Mouse (Mus musculus) liver, adult 2 months (tissue): ENCODE data around the gene Mgst2. TPM values are rescaled to one million over a fixed set of nuclear protein-coding genes. Genes with fewer than 3 reads are reported as not detected.

ENCODE experiments used
- DNase-seq: peaks from one replicate; pipeline ENCODE4 v3.0.0-alpha.2; 2011; ENCODE audit warnings: low read depth, low spot score; ENCODE audit errors: extremely low read depth
- H3K27ac ChIP-seq: fragments of 200-500 bp; replicated peaks from 2 replicates; pipeline ENCODE4 v1.5.1; 2012; ENCODE audit warnings: low read depth, mild to moderate bottlenecking, control low read depth, inconsistent platforms, low read length; ENCODE audit not compliant: insufficient read depth
- H3K27me3 ChIP-seq: fragments of 200-500 bp; 2 replicates; pipeline ENCODE4 v1.6.1; 2012; ENCODE audit warnings: mild to moderate bottlenecking, moderate library complexity, low read length, inconsistent platforms; ENCODE audit not compliant: control insufficient read depth, insufficient read depth
- H3K36me3 ChIP-seq: fragments of 200-500 bp; 2 replicates; pipeline ENCODE4 v1.6.1; 2012; ENCODE audit warnings: low read length, inconsistent platforms; ENCODE audit not compliant: control insufficient read depth, insufficient read depth
- H3K4me1 ChIP-seq: fragments of 200-500 bp; 2 replicates; pipeline ENCODE4 v1.6.1; 2011; ENCODE audit warnings: low read length; ENCODE audit not compliant: control insufficient read depth, insufficient read depth
- H3K4me3 ChIP-seq: fragments of 200-500 bp; 2 replicates; pipeline ENCODE4 v1.5.1; 2011; ENCODE audit warnings: low read depth, mild to moderate bottlenecking, control low read depth, low read length, moderate library complexity; ENCODE audit not compliant: insufficient read depth
- H3K79me2 ChIP-seq: fragments of 200-500 bp; 2 replicates; pipeline ENCODE4 v1.6.1; 2012; ENCODE audit warnings: inconsistent platforms, mild to moderate bottlenecking, low read length, moderate library complexity; ENCODE audit not compliant: control insufficient read depth, insufficient read depth
- H3K9ac ChIP-seq: fragments of 200-500 bp; 2 replicates; pipeline ENCODE4 v1.6.1; 2012; ENCODE audit warnings: low read depth, mild to moderate bottlenecking, control low read depth, inconsistent platforms, low read length
- CTCF ChIP-seq: fragments of 200-500 bp; IDR thresholded peaks from 2 replicates; pipeline ENCODE4 v1.5.1; 2011; ENCODE audit warnings: low read depth, low read length, control low read depth
- POLR2A ChIP-seq: fragments of 200-500 bp; IDR thresholded peaks from 2 replicates; pipeline ENCODE4 v1.6.1; 2011; ENCODE audit warnings: low read length, control low read depth; ENCODE audit not compliant: insufficient read depth; ENCODE audit errors: extremely low read depth
- WGBS: fragments of 180-500 bp; shearing (Covaris S2); methylation state at CpG from one replicate; pipeline ENCODE4 v1.1.7; 2018; 5-methylcytosine and 5-hydroxymethylcytosine counted together
- polyA plus RNA-seq: library from polyadenylated mRNA; depleted of rRNA; stranded (reverse); fragments of >200 nt; gene quantifications from 2 replicates; pipeline ENCODE4 v1.2.3, GENCODE M21; 2012
- total RNA-seq: library from RNA; depleted of rRNA; stranded (reverse); fragments of >200 nt; gene quantifications from 2 replicates; pipeline ENCODE4 v1.2.3, GENCODE M21; 2014

The Mgst2 gene
- total and polyA plus RNA-seq, 2 experiments = 0.02 TPM; not detected in 1

DNA sequence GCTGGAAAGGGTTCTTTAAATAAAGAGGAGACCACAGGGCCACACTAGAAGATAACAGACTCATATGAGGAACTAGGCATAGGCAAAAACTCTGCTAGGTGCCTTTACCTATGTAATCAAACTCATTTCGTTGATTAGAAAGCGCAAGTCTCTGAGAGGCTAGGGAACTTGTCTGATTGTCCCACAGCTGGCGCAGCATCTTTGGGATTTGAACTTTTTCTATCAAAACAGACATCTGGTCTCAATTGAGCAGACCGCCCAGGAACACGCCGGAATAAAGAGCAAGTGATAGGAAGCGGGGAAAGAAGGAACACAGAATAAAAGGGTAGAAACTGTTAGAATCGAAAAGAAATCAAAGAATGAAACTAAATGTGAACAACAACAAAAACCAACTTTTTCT, 43.3 kb downstream of the Mgst2 start:
- DNase-seq = no peak
- H3K27ac ChIP-seq = no peak overlapping the region
- H3K36me3 ChIP-seq = no peaks in the 10 kb centered on the region
- H3K27me3 ChIP-seq = no peaks in the 10 kb centered on the region
- WGBS = 96% methylated on average over 8 of the region's 8 CpGs
- H3K9ac ChIP-seq = no peak overlapping the region
- no peak overlapping the region for H3K4me3 ChIP-seq
- H3K79me2 ChIP-seq = no peaks in the 10 kb centered on the region
- TF ChIP-seq CTCF = no peak
- no peak for TF ChIP-seq POLR2A
- H3K4me1 ChIP-seq = no peaks in the 10 kb centered on the region

DNA sequence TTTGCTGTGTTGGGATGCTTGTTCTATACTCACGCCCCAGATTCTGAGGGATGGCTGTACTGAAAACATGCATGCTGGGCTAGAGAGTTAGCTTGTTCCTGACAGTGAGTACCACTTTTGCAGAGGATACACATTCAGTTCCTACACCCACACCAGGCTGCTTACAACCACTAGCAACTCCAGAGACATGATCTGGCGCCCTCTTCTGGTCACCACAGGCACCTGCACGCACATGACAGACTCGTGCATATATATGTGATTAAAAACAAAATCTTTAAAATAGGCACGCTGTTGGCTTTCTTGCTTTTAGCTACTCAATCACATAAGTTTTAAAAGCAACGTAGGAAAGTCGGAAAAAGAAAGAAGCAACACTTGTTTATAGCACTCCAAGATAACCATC, 45.1 kb downstream of the Mgst2 start:
- TF ChIP-seq POLR2A = no peak
- TF ChIP-seq CTCF = peak; percentile 59; the same call in 1 of the 2 replicates
- Histone ChIP-seq H3K4me1 (peaks cover 2% of the 10 kb centered on the region; the same call in 1 of the 2 replicates), H3K36me3 (no peaks in the 10 kb centered on the region), H3K27ac (no peak overlapping the region), H3K4me3 (no peak overlapping the region), H3K79me2 (no peaks in the 10 kb centered on the region), H3K27me3 (no peaks in the 10 kb centered on the region), H3K9ac (no peak overlapping the region)
- WGBS = 90% methylated on average over 7 of the region's 7 CpGs
- no peak for DNase-seq

DNA sequence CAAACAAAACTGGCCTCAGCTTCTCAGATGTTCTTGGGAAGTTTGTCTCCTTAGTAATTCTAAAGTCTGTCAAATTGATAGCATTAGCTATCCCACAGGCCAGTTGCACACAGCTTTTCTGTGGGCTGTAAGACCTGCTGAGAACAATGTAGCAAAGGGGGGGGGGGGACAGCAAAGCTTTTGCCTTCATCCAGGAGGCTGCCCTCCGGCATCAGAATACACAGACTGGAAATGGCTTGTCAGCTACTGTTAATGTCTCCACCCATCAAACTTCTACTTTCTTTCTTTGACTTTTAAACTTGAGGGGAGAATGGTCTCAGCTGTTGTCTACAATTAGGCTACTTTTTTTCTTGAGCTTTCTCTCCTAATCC, 48.2 kb downstream of the Mgst2 start:
- Histone ChIP-seq H3K79me2 (no peaks in the 10 kb centered on the region), H3K4me3 (no peak overlapping the region), H3K9ac (no peak overlapping the region), H3K27ac (0 out of 2 replicates have a peak overlapping the region, but pooled peaks have one; percentile 14), H3K4me1 (peaks cover 2% of the 10 kb centered on the region; the same call in 1 of the 2 replicates), H3K36me3 (no peaks in the 10 kb centered on the region), H3K27me3 (no peaks in the 10 kb centered on the region)
- DNase-seq = no peak
- TF ChIP-seq POLR2A = no peak
- no peak for TF ChIP-seq CTCF
- WGBS = 75% methylated on average over 1 of the region's 1 CpGs

DNA sequence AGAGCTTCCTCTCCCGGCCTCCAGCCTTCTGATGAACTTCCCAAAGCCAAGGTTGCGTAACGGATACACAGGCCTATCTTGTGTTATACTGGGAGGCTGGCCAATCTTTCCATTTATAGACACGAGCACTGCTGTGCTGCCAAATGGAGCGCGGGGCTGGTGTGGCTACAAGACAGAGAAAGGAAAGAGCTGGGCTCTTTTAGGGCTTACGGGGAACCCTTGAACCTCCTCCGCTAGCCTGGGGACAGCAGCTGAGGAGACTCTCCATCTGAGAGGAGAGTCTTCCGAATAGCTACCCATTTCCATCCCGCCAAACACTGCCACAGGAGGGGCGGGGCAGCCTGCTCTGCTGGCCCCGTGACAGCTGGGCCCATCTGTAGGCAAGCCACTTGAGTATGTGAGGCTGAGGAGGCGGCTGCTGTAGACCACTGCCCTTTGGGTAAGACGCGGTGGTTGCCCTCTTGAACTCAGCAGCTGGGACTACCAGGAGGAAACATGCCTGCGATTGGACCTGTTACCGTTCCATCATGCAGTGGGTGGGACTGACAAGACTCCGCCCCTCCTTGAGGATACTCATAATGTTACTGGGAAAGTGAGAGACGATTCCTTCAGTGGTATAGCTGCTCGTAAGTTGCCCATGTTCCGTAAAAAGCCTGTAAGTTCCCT, 48.7 kb downstream of the Mgst2 start:
- H3K36me3 ChIP-seq = no peaks in the 10 kb centered on the region
- peak; percentile 96 for DNase-seq
- no peaks in the 10 kb centered on the region for H3K27me3 ChIP-seq
- no peaks in the 10 kb centered on the region for H3K79me2 ChIP-seq
- peaks cover 2% of the 10 kb centered on the region; the same call in 1 of the 2 replicates for H3K4me1 ChIP-seq
- H3K4me3 ChIP-seq = peak overlapping the region; percentile 64
- WGBS = 24% methylated on average over 21 of the region's 21 CpGs
- H3K9ac ChIP-seq = peak overlapping the region; percentile 68
- peak overlapping the region; percentile 88 for H3K27ac ChIP-seq
- TF ChIP-seq POLR2A (no peak), CTCF (no peak)

DNA sequence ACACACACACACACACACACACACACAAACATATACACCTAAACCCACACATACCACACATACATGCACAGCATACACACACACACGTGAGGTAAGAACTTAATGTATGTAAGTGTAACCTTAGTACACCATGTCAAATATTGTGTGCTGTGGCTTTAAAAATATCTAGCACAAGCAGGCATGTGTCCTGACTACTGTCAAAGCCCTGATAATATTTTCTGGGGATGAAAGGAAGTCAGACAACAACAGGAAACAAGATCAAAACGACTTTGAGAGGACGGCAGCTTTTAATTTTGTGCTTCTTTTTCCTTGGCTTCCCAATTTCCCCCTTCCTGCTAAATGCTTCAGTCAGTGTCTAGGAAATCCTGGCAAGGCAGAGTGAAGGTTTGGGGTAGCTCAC, 52.2 kb downstream of the Mgst2 start:
- H3K27ac ChIP-seq = 0 out of 2 replicates have a peak overlapping the region, but pooled peaks have one; percentile 23
- H3K4me1 ChIP-seq = peaks cover 2% of the 10 kb centered on the region; the same call in 1 of the 2 replicates
- WGBS = 48% methylated on average over 3 of the region's 3 CpGs
- no peak overlapping the region for H3K9ac ChIP-seq
- TF ChIP-seq CTCF = no peak
- no peak for TF ChIP-seq POLR2A
- no peak overlapping the region for H3K4me3 ChIP-seq
- DNase-seq = peak; percentile 14
- H3K36me3 ChIP-seq = no peaks in the 10 kb centered on the region
- H3K27me3 ChIP-seq = no peaks in the 10 kb centered on the region
- H3K79me2 ChIP-seq = no peaks in the 10 kb centered on the region

DNA sequence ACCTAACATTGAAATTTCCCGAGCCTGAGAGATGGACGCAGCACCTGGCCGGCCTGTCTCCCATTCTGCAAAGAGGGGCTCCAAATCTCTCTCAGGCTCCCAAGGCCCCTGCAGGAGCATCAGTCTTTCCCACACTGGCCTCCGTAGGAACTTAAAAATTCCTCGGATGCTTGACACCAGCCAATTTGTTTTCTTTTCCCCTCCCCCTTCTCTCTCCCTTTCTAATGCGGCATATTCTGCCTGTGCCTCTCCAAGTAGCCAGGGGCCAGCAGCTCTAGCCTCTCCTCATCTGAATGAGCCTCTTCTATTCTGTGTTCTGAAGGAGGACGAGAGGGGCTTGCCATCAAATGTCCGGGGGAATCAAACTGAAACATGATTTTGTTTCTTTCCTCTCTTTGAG, 53.1 kb downstream of the Mgst2 start:
- H3K4me1 ChIP-seq = peaks cover 2% of the 10 kb centered on the region; the same call in 1 of the 2 replicates
- WGBS = 58% methylated on average over 8 of the region's 8 CpGs

More for the DNA sequence above, 53.1 kb downstream of the Mgst2 start:
- Histone ChIP-seq H3K27me3 (no peaks in the 10 kb centered on the region), H3K9ac (no peak overlapping the region), H3K27ac (peak overlapping the region; percentile 38; the same call in 1 of the 2 replicates), H3K79me2 (no peaks in the 10 kb centered on the region), H3K4me3 (no peak overlapping the region), H3K36me3 (no peaks in the 10 kb centered on the region)
- TF ChIP-seq CTCF = no peak
- no peak for TF ChIP-seq POLR2A
- no peak for DNase-seq
